Mouse (Mus musculus) mesoderm, embryonic 11.5 days (tissue): ENCODE results near the gene Gm13420.
"Not testable (repeated sequence)": the region's sequence is repeated elsewhere in the genome, so short reads cannot be mapped to it uniquely, and the experiment has no call there.

Experiments
- DNase-seq: peaks from one replicate; pipeline ENCODE4 v3.0.0-alpha.2; 2012; ENCODE audit warnings: low read depth, low spot score

The Gm13420 gene

DNA sequence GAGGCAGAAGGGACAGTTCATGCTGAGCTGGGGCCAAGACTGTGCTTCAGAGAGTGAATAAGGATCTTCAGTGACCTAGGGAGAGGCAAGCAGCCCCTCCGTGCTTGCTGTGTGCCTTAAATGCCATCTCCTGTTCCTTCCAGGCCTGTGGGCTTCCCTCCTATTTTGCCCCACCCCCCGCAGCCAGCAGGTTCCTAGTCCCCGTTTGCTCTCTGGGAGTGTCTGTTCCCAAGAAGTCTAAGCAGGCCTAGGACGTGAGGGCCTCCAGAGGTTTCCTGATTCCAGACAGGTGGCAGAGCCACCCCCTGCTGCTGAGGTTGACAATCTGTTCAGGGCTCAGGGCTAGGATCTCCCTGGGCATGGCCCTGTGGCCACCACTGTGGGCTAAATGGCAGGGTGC is 12.7 kb downstream of the Gm13420 start:
- no peak for DNase-seq

DNA sequence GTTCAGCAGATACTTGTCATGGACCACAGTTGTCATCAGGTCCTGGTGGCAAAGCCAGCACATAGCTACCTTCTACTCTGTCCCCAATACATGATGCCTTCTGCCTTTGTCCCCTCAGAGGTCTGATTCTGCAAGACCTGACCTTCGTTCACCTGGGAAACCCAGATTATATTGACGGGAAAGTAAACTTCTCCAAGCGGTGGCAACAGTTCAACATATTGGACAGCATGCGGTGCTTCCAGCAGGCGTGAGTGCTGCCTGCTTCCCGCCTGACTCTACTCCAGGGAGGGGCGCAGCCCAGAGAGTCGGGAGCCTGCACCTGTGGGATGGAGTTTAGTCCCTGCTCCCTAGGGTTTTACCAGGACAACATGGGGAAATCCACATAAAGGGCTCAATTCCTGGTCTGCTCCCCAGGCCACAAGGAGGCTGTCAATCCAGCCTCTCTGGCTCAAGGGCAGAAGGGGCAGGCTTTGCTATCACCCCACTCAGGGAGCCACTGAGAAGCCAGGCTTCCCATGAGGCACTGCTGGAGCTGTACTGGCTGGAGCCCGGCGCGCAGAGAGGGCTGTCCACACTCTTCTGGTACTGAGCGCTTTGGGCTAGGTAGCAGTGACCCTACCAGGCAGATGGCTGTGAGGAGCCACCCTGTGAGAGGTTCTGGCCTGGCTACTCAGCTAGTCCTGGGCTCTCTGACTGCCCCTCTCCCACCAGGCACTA is 14.1 kb downstream of the Gm13420 start:
- no peak for DNase-seq

- DNase-seq: no peak
Measured at GRCm38 (mm10) chr2:29735708-29736107, 15.8 kb downstream of the Gm13420 start.

GRCm38 (mm10) chr2:29733348-29733747 is 18.1 kb downstream of the Gm13420 start:
- no peak for DNase-seq

DNA sequence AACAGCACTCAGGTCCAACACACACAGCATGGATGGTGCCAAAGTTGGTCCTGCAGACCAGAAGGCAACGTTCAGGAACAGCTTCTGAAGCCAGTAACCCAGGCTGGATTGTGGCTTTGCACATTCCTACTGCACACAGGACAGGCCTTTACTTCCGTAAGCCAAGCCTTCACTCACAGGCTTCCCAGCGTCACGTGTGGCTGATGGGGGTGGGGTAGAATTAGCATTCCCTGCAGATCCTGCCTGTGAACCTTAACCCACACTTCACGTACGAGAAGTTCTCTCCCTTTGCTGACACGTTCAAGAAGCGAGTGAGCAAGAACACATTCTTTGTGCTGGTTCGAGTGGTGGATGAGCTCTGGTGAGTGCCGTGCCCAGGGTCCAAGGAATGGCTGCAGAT is 18.9 kb downstream of the Gm13420 start:
- no peak for DNase-seq

DNA sequence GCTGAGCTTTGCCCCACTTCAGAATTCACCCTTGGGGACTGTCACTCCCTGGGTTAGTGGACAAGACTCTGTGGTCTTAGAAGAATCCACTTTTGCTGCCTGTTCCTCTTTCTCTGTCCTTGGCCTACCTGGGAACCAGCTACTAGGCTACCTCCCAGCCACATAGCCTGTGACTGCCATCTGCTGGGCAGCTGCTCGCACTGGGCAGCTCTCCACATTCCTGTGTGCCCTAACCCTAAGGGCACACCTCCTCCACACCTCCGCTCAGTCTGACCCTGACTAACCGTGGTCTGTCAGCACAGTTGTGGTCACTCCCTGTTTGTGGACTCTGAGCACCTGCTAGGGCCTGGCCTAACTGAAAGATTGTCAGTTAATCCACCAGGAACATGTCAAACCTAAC is 19.9 kb downstream of the Gm13420 start:
- no peak for DNase-seq

DNA sequence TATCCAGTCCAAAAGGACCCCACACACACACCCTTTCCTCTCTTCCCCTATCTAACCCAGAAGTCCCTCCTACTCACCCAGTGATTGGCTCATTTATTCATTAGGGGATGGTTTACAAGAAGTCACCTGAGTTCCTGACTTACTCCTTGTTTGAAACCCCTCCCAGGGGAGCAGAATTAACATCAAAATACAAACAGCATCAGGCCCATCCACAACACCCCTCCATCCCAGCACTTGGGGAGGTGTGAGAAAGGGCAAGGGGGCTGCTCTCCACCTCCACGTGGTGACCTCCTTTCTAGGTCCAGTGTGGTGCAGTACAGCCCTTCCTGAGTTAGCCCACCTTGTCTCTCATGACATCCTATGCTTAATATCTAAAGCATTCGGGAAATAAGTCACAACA is 22.0 kb downstream of the Gm13420 start:
- DNase-seq: no peak

- no peak for DNase-seq
Measured at GRCm38 (mm10) chr2:29724664-29725365, 26.7 kb downstream of the Gm13420 start.

DNA sequence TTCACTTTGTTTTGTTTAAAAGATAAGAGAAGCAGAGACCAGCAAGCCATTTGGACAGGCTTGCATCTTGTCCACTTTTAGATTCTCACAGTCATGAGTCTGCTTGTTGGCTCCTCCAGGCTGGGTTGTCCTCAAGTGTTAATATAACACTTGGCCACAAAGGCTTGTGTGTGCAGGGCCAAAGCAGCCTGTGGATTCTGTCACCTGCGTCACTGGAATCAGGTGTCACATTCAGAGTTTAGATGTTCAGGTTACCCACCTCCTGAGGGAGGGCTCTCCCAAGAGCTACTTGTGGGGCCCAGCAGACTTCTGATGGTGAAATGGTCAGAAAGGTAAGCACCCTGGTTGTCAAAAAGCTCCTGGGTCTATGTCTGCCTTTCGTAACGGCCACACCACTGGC is 28.4 kb downstream of the Gm13420 start:
- no peak for DNase-seq

DNA sequence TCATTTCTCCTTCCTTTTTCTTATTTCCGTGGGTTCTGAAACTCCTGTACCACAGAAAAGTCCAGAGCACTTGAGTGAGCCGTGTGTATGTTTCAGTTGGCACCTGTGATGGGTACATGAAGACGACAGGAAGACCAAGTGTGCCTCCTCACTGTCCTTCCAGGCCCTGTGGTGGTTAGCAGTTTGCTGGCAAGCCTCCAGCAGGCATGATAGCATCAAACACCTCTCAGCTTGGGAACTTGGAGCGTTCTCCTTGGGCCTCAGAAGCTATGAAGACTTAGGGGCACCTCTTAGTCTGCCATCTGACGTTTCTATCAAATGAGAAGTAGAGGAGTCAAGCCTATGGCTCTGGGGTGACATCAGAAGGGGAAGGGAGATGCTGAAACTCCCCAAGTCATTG is 32.9 kb downstream of the Gm13420 start:
- no peak for DNase-seq

DNA sequence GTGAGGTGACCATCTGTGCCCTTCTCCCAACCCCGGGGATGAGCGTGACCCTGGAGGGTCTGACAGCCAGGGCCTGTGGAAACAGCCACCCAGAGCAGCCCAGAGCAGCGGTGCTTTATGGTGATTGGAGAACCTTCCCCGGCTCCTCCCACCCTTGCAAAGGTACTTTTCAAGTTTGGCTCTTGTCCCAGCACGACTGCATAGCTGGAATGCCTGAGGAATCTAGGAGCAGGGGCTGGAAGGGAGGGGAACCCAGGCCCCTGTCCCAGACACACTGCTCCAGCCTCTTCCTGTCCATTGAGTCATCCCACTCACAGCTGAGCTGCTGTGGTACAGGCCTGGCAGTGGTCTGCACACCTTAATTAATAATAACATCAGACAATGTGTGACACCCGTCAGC is 34.8 kb downstream of the Gm13420 start:
- peak; percentile 82 for DNase-seq

DNA sequence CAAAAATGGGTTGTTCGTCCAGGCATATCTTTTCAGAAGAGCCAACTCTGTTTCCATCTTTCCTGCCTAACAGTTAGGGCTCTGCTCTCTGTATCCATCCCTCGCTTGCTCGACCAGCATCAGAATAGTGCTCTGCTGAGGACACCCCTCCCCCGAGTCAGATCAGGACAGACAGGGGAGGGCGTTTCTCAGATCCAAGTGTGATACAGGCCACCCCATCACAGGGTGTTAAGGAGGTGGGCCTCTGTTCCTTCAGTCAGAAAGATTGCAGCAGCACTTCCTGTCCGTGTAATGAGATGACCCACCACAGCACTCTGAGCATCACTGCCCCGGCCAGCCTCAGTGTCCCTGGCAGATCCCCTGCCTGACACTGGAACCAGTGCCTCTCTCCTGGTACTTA is 35.3 kb downstream of the Gm13420 start:
- no peak for DNase-seq

DNA sequence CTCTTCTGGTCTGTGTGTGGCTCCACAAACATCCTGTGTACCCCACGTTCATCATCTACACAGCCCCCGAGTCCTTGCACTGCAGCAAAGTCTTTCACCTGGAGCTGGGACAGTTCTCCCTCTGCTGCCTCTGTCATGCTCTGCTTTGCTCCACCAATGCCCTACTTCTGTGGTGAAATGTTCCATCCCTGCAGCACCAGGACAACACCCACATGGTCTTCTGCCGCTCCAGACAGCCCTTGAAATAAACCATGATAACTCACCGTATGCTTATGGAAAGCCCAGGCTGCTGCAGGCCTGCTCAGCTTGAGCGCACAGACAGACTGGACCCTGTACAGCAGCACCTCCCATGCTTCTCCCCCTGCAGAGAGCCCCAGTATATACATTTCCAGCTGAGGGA is 37.4 kb downstream of the Gm13420 start:
- DNase-seq: no peak

DNA sequence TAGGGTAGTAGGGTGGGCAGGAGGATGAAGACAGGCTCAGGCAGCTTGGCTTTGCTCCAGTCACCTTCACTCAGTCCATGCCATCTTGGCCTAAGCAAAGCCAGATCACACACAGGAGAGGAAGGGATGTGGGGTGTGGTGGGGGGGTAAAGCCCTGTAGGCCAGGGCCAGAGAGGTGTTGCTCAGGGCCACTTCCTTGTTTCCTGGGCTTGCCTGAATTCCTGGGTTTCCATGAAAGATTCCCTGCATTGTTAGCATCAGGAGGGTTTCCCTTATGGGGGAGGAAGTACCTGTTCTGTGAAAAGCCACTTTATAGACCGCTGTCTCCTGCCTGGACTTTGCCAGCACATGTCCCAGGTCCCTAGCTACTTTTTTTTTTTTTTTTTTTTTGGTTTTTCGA is 38.0 kb downstream of the Gm13420 start:
- DNase-seq: no peak

GRCm38 (mm10) chr2:29711877-29712276 is 39.6 kb downstream of the Gm13420 start:
- no peak for DNase-seq

GRCm38 (mm10) chr2:29711038-29711437 is 40.4 kb downstream of the Gm13420 start:
- no peak for DNase-seq

DNA sequence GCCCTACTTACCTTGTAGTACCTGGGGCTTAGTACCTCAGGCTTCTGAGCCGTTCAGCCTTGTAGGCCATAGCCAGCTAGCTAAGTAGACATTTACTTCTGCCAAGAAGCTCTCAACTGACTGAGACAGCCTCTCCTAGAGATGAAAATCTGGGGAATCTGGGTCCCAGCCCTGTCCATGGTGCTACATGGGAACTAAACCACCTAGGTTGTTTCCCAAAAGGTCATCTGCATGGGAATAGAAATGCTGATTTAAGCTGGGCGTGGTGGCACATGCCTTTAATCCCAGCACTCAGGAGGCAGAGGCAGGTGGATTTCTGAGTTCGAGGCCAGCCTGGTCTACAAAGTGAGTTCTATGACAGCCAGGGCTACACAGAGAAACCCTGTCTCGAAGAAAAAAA is 43.3 kb downstream of the Gm13420 start:
- not testable (repeated sequence) for DNase-seq

DNA sequence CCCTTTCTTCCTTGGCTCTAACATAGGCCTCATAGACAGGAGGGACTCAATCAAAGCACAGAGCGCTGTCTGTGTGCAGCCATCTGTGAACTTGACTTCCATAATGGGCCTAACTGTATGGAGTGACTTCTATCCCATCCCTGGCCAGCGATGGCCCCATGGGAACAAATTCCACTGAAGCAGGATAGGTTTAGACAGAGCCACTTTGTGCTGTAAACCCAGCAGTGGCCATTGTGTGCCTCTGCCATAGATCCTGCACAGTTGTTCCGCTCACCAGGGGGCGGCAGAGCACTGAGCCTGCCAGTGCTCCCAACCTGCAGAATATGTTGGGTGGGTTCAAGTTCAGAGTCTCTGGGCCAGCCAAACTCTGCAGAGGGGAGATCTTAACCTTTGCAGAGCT is 43.8 kb downstream of the Gm13420 start:
- peak; percentile 17 for DNase-seq

- DNase-seq: no peak
Measured at GRCm38 (mm10) chr2:29706726-29707620, 44.5 kb downstream of the Gm13420 start.

GRCm38 (mm10) chr2:29705493-29705892 is 46.0 kb downstream of the Gm13420 start:
- DNase-seq: no peak

- DNase-seq: no peak
Measured at GRCm38 (mm10) chr2:29703104-29704081, 48.1 kb downstream of the Gm13420 start.
